Mouse (Mus musculus) kidney, postnatal 25 days (tissue): ENCODE results near the gene Ssbp1.

ENCODE experiments used
- DNase-seq, 2 experiments: peaks; one replicate each; pipeline ENCODE4 v3.0.0; 2021; ENCODE audit warnings: mixed read lengths in 2 of 2

Gene Ssbp1

DNA sequence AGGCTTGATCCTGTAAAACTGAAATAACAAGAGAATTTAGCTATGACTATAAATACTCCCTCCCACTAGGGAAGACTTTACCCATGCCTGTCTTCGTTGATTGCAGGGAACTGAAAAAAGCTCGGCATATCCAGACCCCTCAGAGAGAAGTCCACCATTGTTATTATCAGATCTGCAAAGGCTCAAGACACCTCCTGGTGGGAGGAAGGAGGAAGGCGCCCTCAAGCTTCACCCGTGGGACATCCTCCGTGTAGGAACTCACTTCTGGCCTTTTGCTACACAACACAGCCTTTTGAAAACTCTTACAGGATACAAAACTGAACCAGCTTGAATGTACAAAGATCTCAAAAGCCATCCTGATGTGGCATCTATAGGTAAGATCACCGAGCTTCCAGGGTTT lies 5.4 kb upstream of the Ssbp1 start:
- DNase-seq = no peak

DNA sequence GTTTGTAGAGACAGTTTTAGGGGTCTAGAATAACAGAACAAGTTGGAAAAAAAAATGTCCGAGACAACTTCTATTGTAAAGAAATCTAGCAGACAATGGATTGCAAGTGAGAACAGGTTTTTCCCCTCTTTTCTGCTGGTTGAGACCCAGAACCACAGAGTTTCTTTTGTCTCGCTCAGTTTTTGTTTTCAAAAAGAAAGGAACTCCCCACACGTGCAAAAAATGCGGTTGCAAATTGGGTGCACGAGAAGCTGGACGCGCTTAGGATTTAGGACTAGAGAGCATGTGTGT lies 513 bp downstream of the Ssbp1 start:
- no peak for DNase-seq

DNA sequence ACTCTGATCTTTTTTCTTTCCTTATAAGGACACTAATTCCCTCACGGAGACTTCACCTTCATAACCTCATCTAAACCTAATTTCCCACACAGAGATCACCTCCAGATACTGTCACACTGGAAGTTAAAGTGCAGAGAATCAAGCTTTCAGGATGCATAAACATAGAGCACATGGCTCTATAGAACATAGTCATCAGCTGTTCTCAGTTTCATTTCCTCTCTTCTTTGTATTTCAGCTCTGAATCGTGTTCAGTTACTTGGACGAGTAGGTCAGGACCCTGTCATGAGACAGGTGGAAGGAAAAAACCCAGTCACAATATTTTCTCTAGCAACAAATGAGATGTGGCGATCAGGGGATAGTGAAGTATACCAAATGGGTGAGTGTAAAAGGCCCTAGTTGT lies 5.0 kb downstream of the Ssbp1 start:
- no peak for DNase-seq

DNA sequence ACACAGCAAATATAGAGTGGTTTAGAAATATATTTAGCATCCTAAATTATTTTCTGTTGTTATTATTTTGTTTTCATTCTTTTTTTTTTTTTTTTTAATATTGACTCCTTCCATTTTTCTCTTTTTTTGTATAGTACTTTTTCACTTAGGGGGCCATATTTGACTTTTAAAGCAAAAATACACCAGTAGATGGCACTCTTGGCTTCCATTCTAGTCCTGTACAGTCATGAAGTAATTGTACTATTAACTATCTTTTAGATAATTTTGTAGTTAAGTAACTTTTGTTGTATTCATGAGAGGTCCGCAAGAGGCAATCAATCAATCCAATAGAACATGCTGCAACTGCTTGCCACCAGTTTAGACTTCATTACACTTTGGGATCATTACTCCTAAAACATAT lies 8.6 kb downstream of the Ssbp1 start:
- no peak for DNase-seq

DNA sequence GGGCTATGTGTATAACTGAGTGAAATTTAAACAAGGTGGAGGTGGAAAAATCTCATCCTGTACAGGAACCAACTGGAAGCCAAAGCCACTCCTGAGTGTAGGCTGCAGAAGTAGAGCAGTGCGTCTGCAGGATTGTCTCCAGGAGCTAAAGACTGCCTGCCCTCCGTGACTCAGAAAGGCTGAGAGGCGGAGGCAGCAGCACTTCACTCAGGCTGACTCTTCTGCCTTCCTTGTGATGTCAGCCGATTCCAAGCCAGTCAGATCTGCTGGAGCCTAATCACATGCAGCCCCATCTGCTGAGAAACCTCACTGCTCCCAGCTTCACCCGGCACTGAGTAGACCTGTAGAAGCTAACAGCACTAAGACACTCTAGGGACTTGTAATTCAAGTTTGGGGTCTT lies 11.2 kb downstream of the Ssbp1 start:
- no peak for DNase-seq

DNA sequence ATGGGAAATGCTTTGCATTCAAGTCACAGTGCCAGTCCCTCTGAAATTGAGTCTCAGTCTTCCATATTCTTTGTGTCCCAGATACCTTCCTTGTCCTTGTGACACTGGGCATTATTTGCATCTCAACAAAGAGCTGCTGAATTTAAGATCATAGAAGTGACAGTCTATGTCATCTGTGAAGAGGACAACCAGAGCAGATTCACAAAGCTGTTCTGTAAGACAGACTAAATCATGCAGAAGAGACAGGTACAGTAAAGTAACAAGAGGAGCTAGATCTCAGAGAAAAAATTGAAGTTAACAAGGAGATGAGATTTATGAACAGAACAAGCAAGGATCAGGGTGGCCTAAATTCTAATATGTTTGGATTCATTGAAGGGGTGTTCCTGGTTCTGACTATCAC lies 19.8 kb downstream of the Ssbp1 start, which contains the start of gene Tas2r137:
Gene Tas2r137, plus strand, starts transcription at position 301 of the 400 bp plus-strand sequence.
- no peak for DNase-seq

DNA sequence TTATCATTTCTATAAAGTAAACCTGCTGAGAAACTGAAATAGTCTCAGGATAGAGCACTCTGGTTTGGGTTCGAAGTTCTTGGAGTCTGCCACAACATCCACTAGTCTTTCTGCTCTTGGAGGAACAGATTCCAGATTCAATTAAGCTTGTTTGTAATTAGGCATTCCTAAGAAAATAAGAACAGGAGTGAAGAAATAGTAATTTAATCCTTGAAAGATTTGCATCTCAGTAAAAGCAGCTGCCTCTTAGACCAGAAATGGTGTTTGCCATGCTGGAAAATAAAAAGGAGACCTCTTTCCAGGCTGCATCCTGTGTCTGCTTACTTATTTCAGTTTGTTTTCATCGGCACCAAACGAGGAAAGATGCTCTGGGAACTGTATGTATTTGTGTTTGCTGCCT lies 22.1 kb downstream of the Ssbp1 start, which contains the start of gene Tas2r108:
Gene Tas2r108, plus strand, starts transcription at position 301 of the 400 bp plus-strand sequence.
- DNase-seq = no peak

DNA sequence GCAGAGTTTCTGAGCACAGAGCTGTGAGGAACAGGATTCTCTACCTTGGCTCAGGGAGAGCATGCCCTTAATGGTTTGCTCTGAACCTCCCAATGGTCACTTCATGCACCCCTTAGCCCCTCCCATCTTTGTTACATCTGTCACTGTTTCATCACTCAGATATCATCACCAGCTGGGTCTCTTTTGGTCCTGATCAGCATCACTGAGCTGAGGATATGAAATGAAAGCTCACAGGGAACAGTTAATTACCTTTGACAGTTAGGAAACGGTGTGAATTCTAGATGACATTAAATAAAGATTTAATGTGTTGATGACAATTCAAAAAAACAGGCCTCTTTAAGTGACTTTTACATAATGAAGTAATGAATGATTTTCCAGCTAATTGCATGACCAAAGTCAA lies 48.3 kb downstream of the Ssbp1 start, which contains the start of gene Prss37:
Gene Prss37, minus strand, starts transcription at position 101 of the 400 bp plus-strand sequence.
- DNase-seq = no peak
